Mouse (Mus musculus) cerebellum, adult 11 months (tissue): ENCODE data around the gene Dclk2.
A peak's percentile ranks its signal among the peaks of the same experiment; 100 is the strongest.

Experiments used
- DNase-seq: peaks from one replicate; pipeline ENCODE4 v3.0.0; 2022

Gene Dclk2

DNA sequence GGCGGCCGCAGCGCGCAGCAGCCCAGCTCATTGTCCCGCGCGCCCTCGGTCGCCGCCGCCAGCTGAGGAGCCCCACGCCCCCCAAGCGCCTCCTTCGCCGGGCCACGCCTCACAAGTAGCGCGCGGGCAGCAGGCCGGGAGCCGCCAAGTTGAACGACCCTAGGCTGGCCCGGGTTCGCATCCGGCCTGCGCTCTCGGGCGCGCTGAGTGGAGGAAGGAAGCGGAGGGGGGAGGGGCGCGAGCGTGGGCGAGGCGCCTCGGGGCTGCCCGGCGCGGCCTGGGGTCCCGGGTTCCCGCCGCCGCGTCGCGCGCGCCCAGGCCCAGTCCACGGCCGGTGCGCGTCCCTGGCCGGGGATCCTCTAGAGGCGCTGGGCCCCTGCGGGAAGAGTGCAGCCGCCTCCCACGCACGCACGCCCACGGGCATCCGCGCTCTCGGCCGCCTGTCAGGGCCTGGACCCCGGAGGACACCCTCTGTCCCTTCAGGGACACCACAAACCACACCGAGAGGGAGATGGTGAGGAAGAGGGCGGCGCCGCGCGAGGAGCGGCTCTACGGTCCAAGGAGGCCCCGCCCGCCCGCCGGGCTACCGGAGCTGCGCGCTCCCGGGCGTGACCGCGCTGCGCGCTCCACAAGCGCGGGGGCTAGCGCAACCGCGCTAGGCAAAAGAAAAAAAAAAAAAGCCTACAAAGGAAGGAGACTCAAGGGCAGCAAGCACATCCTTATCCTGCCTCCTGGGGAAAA is at the start of gene Dclk2:
TSS of gene Dclk2 (minus strand) at position 510 of the 741 bp plus-strand sequence.
- peak; percentile 85 for DNase-seq

DNA sequence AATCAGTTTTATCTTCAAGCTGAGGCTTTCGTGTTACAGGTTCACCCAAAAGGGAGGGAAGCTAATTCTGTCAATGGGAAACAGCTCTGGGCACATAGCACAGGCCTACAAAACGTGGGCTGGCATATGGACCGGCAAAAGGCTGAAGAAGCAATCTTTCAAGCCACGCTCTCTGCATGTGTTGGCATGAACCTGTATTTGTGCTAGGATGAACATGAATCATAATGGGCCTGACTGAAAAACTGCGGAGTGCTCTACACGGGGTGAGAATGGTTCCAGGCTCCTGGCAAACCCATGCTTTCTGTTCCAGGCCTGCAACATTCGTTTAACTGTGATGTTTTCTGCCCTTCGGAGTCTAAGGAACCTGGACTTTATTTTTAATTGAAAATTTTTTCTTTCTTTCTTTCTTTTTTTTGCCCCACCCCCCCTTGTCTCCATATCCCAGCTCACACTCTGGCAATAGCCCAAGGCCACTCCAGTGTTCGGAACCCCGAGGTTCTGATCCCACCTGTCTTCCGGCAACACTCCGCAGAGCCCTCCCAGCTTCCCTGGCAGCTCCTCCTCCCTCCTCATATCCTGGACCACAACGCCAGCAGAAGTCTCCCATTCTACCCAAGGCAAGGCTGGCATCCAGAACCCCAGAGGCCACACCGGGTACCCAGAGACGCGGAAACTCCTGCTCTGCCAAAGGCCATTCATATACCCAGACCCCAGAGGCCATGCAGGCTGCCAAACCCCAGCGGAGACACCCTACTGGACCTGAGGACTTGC is 42.2 kb upstream of the Dclk2 start:
- peak; percentile 33 for DNase-seq

GRCm38 (mm10) chr3:86961395-86961669 is 40.7 kb upstream of the Dclk2 start:
- DNase-seq, result no peak

- no peak for DNase-seq
These were observed 40.2 kb upstream of the Dclk2 start for GRCm38 (mm10) chr3:86960656-86961394.

GRCm38 (mm10) chr3:86959088-86959487 is 38.4 kb upstream of the Dclk2 start:
- DNase-seq, result no peak

DNA sequence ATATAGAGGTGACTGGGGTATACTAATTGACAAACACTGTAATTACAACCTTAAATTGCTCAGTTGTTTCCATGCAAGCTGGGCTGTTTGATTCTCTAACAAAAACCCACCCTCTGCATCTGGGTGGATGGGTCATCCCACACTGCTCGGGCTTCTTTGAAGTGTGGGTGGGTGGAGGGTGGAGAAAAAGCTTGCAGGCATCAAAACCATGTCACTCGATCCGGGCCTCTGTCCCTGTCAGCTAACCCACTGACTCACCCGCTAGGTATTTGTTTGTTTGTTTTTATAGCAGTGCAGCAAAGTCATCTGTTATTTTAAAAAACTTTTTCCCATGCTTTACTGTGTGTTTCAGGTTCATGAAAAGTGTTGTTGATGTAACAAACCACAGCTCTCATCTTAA is 34.7 kb upstream of the Dclk2 start:
- no peak for DNase-seq

DNA sequence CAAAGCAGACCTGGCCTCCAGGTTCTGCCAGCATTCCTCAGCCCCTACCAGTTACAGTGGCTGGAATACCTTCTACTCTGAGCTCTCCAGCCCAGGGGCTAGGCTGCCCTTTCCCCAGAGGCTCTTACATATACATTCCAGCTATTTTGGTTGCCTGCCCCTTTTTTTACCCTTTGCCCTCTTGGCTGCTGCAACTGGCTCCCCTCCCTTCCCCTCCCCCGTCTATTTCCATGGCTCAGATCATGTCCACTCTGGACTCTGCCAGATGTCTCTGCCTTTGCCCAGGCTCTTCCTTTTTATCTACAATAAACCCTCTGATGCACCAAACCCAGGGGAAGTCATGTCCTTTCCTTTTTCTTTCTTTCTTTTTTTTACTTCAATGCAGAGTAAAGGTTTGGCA is 33.9 kb upstream of the Dclk2 start:
- DNase-seq, result no peak

- no peak for DNase-seq
These were observed 33.2 kb upstream of the Dclk2 start for GRCm38 (mm10) chr3:86953819-86954218.

GRCm38 (mm10) chr3:86950652-86951051 is 30.0 kb upstream of the Dclk2 start:
- no peak for DNase-seq

- no peak for DNase-seq
These were observed 15.7 kb upstream of the Dclk2 start for GRCm38 (mm10) chr3:86936254-86936836.

GRCm38 (mm10) chr3:86933446-86933845 is 12.8 kb upstream of the Dclk2 start:
- no peak for DNase-seq

DNA sequence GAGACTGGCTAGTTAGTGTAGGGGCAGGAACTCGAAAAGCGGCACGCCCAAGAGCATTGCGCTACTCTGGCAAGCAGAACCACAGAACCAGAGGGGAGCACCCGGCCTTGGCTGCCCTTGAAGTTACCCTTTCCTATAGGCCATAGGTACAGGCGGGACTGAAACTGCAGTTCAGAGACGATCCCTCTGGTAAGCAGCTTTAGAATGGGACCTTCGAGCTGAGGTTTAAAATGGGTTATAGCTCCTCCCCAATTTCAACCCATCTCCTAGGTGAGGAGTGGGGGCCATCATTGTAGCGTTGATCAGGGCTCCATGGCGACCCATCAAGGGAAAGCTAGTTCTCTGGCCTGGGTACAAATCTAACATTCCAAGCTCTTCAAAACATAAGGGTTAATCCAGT is 3.0 kb upstream of the Dclk2 start:
- no peak for DNase-seq

DNA sequence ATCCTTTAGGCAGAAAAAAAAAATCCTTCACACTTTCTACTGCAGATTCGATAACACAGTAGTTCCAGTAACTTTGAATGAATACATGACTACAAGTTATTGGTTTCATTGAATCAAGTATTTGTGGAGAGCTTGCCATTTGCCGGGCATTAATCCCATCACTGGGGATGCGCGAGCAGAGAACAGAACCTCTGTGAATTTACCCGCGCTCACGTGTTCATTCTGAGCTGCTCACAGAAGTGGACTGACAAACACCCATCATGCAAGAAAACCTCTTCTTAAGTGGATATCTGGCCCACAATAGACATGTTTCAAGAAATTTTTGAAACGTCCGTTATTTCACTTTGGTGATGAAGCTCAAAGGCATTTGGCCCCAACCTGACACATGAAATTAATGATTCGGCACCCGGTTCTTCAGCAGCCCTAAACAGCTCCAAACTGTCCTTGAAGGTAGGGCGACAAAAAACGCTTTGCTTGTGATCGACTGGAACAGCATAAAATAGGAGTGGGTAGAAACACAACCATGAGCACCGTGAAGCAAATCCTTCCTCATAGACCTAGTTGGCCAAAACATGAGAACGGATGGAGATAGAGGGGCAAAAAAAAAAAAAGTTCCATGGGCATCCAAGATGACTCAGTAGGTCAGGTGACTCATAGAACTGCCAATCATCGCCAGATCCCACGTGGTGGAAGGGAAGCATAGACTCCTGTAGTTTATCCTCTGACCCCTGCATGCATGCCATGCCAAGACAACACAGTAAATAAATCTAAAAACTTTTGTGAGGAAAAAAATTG is 726 bp upstream of the Dclk2 start:
- DNase-seq, result peak; percentile 49

- peak; percentile 66 for DNase-seq
These were observed 860 bp downstream of the Dclk2 start for GRCm38 (mm10) chr3:86919641-86920342.

DNA sequence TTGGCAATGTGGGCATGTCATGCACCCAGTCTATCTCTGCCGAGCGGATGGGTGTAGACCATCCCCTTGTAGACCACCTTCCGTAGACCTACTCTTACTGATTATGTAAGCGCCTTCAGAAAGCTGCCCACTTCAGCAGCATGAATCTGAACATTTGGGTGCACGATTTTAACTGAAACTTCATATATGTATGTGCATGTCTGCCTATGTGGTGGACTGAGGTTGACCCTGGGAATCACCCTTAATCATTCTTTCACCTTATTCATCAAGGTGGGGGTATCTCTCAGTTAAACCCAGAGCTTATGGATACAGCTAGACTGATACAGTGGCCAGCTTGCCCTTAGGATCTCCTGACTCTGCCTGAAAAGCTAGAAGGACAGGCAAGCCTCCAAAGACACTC is 3.6 kb downstream of the Dclk2 start:
- no peak for DNase-seq

GRCm38 (mm10) chr3:86916626-86917025 is 4.0 kb downstream of the Dclk2 start:
- DNase-seq, result no peak

DNA sequence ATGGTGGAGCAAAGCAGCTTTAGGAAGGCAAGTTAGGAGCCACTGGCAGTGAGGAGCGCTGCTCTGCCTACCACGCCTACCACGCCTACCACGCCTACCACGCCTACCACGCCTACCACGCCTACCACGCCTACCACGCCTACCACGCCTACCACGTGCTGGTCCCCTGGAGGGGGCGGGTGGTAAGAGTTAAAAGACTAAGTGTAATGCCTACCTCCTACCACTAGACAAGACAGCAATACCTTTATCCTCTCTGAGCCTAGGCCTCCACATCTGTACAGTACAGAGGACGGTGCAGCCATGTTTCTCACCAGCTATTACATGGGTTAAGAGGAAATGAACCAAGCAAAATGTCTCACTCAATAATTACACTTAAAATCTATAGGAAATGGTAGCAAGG is 5.4 kb downstream of the Dclk2 start:
- DNase-seq, result no peak

GRCm38 (mm10) chr3:86914316-86914715 is 6.3 kb downstream of the Dclk2 start:
- no peak for DNase-seq

GRCm38 (mm10) chr3:86898366-86898765 is 22.3 kb downstream of the Dclk2 start:
- no peak for DNase-seq

GRCm38 (mm10) chr3:86897551-86897950 is 23.1 kb downstream of the Dclk2 start:
- DNase-seq, result peak; percentile 25

- no peak for DNase-seq
These were observed 23.6 kb downstream of the Dclk2 start for GRCm38 (mm10) chr3:86897066-86897465.

- no peak for DNase-seq
These were observed 26.2 kb downstream of the Dclk2 start for GRCm38 (mm10) chr3:86894491-86894890.
